Mouse (Mus musculus): Measurements from ENCODE around the gene Bcl10. TPM values are rescaled to one million over a fixed set of nuclear protein-coding genes. Genes with fewer than 3 reads are reported as not detected.

Gene Bcl10
- polyA plus RNA-seq, 1 experiment from 2014 or later, result 40.9 TPM

- Histone ChIP-seq H3K27me3 (no peaks in the 10 kb centered on the region), H3K4me3 (no peak overlapping the region), H3K4me2 (no peak overlapping the region), H3K9ac (no peak overlapping the region), H3K36me3 (no peaks in the 10 kb centered on the region), H3K27ac (no peak overlapping the region), H3K4me1 (replicated peaks) (no peaks in the 10 kb centered on the region), H3K9me3 (no peaks in the 10 kb centered on the region)
- no peak for ATAC-seq (ENCODE audit: low FRiP score)
- WGBS, result 93% methylated on average over 4 of the region's 4 CpGs
These were observed 5.8 kb upstream of the Bcl10 start for GRCm38 (mm10) chr3:145916826-145917225.

DNA sequence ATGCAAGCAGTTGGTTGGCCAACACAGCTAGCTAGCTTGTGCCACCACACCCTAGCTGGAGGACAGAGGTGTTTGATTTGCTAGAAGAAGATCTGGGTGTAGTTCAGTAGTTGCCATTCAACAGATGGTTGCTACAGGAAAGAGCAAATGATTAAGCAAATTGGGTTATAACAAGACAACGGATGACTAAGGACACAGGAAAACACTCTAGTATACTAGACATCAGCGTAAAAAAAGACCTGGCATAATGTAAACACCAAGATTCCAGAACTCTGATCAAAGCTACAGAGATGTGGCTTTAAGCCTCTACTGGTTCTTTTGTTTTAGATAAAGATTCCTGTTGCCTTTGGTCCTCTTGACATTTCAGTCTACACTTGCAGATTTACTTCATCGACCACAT, 367 bp downstream of the Bcl10 start:
- no peak overlapping the region for H3K27ac ChIP-seq
- no peak overlapping the region for H3K4me2 ChIP-seq
- ATAC-seq (ENCODE audit: low FRiP score), result no peak
- H3K4me3 ChIP-seq, result no peak overlapping the region
- 79% methylated on average over 3 of the region's 3 CpGs for WGBS
- H3K4me1 ChIP-seq (replicated peaks), result peaks cover 14% of the 10 kb centered on the region
- 0 out of 2 replicates have a peak, but pooled peaks cover 1% of the 10 kb centered on the region for H3K36me3 ChIP-seq
- no peak overlapping the region for H3K9ac ChIP-seq
- H3K9me3 ChIP-seq, result no peaks in the 10 kb centered on the region
- 0 out of 2 replicates have a peak, but pooled peaks cover 3% of the 10 kb centered on the region for H3K27me3 ChIP-seq

DNA sequence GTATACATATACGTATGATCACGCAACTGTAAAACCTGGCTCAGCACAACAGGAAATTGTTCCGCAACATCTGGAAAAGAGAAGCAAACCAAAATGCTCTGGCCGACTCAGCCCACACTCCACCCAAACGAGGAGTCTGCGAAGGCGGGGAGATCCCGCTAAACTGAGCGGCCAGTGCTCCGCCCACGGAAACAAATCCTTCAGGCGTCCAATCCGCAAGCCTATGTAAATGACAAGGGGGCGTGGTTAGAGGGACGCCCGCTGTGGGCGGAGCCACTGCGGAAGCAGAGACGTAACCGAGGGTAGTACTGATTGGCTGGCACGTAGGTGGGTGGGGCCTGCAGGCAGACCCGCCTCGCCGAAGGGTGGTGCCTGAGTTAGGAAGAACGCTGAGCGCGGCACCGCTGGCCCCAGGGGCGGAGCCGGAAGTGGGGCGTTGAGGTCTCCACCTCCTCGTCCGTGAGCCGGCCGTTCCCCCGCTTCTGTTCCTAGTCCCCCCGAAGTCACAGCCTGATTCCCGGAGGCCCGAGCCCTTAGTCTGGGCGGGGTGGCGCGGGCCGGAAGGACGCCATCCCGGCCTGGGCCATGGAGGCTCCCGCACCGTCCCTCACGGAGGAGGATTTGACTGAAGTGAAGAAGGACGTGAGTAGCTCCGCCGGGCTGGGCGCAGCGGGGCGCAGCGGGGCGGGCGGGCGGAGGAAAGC, 1.4 kb downstream of the Bcl10 start:
- ATAC-seq (ENCODE audit: low FRiP score), result peak; percentile 100
- WGBS, result under 1% methylated on average over 58 of the region's 58 CpGs
- H3K9me3 ChIP-seq, result no peaks in the 10 kb centered on the region
- H3K36me3 ChIP-seq, result 0 out of 2 replicates have a peak, but pooled peaks cover 3% of the 10 kb centered on the region
- H3K27me3 ChIP-seq, result 0 out of 2 replicates have a peak, but pooled peaks cover 3% of the 10 kb centered on the region
- peak overlapping the region; percentile 77 for H3K4me2 ChIP-seq
- H3K4me1 ChIP-seq (replicated peaks), result peaks cover 14% of the 10 kb centered on the region
- peak overlapping the region; percentile 90 for H3K27ac ChIP-seq
- H3K4me3 ChIP-seq, result peak overlapping the region; percentile 74
- H3K9ac ChIP-seq, result peak overlapping the region; percentile 92

GRCm38 (mm10) chr3:145924649-145925337, 2.2 kb downstream of the Bcl10 start:
- H3K27me3 ChIP-seq, result 0 out of 2 replicates have a peak, but pooled peaks cover 3% of the 10 kb centered on the region
- H3K36me3 ChIP-seq, result 0 out of 2 replicates have a peak, but pooled peaks cover 3% of the 10 kb centered on the region
- peak overlapping the region; percentile 77 for H3K4me2 ChIP-seq
- WGBS, result 5% methylated on average over 39 of the region's 39 CpGs
- no peaks in the 10 kb centered on the region for H3K9me3 ChIP-seq
- peak overlapping the region; percentile 92 for H3K9ac ChIP-seq
- H3K4me3 ChIP-seq, result peak overlapping the region; percentile 74
- ATAC-seq (ENCODE audit: low FRiP score), result no peak
- H3K27ac ChIP-seq, result peak overlapping the region; percentile 90
- peaks cover 14% of the 10 kb centered on the region for H3K4me1 ChIP-seq (replicated peaks)

DNA sequence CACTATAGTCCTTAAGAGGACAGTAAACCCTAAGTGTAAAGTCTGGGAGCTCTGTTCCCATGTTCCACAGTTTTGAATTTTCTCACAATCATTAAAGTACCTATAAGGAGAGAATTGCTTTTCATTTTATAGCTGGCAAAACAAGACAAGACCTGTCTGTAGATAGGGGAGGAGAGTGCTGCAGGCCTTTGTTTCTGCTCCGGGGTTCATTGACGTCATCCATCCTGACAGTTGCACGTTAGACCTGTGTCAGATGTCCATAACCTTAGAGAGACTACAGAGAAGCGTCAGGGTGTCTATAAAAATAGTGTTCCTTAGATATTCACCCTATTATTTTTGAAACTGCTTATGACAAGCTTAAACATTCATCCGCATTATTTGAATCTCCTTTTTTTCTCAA, 2.9 kb downstream of the Bcl10 start:
- Histone ChIP-seq H3K4me1 (replicated peaks) (peaks cover 14% of the 10 kb centered on the region), H3K36me3 (peaks cover 5% of the 10 kb centered on the region), H3K9ac (peak overlapping the region; percentile 92), H3K9me3 (no peaks in the 10 kb centered on the region), H3K4me3 (peak overlapping the region; percentile 74), H3K27me3 (0 out of 2 replicates have a peak, but pooled peaks cover 3% of the 10 kb centered on the region), H3K4me2 (peak overlapping the region; percentile 77), H3K27ac (no peak overlapping the region)
- ATAC-seq (ENCODE audit: low FRiP score), result no peak
- 69% methylated on average over 5 of the region's 5 CpGs for WGBS

DNA sequence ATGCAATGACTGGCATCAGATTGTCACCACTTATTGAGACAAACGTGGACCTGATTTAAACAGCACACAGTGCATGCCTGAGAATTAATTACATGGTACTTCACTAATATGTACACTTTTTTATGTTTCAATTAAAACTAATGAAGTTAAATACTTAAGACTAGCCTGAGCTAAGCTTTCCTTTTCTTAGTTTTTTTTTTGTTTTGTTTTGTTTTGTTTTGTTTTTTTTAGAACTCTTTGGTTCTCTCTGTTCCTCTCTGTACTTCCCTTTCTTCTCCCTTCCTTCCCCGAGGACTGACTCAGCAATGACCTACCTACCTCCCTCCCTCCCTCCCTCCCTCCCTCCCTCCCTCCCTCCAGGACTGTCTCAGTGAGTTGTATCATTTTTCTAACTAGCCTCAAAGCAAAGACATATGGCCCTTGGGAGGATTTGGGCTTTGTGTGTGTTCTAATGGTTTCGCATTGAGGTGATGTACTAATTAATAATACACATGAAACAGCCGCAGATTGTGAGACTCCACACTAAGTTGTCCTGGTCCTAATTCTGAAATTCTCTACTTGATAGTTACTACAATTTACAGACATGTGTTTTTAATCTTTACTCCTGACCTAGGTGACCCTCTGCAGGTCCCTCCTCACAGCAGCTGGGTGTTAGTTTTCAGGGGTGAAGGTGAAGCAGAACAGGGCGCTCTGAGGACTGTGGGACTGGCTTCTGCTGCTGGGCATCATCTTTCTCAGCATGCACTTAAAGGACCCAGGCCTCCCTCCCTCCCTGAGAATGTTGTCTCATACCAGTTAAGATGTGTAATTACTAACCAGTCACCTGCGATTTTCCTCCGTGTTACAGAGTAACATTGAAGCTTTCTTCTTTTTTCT, 7.2 kb downstream of the Bcl10 start:
- no peak overlapping the region for H3K4me3 ChIP-seq
- 72% methylated on average over 7 of the region's 7 CpGs for WGBS
- H3K9ac ChIP-seq, result no peak overlapping the region
- no peak overlapping the region for H3K27ac ChIP-seq
- H3K9me3 ChIP-seq, result no peaks in the 10 kb centered on the region
- no peak for ATAC-seq (ENCODE audit: low FRiP score)
- no peak overlapping the region for H3K4me2 ChIP-seq
- no peaks in the 10 kb centered on the region for H3K27me3 ChIP-seq
- peaks cover 14% of the 10 kb centered on the region for H3K4me1 ChIP-seq (replicated peaks)
- peaks cover 33% of the 10 kb centered on the region for H3K36me3 ChIP-seq

GRCm38 (mm10) chr3:145933845-145934244, 11.2 kb downstream of the Bcl10 start:
- H3K4me1 ChIP-seq (replicated peaks), result peaks cover 11% of the 10 kb centered on the region
- H3K9me3 ChIP-seq, result no peaks in the 10 kb centered on the region
- no peak overlapping the region for H3K4me3 ChIP-seq
- H3K27ac ChIP-seq, result no peak overlapping the region
- no peak overlapping the region for H3K4me2 ChIP-seq
- H3K27me3 ChIP-seq, result no peaks in the 10 kb centered on the region
- 88% methylated on average over 9 of the region's 9 CpGs for WGBS
- peaks cover 30% of the 10 kb centered on the region for H3K36me3 ChIP-seq
- H3K9ac ChIP-seq, result no peak overlapping the region
- ATAC-seq (ENCODE audit: low FRiP score), result no peak

DNA sequence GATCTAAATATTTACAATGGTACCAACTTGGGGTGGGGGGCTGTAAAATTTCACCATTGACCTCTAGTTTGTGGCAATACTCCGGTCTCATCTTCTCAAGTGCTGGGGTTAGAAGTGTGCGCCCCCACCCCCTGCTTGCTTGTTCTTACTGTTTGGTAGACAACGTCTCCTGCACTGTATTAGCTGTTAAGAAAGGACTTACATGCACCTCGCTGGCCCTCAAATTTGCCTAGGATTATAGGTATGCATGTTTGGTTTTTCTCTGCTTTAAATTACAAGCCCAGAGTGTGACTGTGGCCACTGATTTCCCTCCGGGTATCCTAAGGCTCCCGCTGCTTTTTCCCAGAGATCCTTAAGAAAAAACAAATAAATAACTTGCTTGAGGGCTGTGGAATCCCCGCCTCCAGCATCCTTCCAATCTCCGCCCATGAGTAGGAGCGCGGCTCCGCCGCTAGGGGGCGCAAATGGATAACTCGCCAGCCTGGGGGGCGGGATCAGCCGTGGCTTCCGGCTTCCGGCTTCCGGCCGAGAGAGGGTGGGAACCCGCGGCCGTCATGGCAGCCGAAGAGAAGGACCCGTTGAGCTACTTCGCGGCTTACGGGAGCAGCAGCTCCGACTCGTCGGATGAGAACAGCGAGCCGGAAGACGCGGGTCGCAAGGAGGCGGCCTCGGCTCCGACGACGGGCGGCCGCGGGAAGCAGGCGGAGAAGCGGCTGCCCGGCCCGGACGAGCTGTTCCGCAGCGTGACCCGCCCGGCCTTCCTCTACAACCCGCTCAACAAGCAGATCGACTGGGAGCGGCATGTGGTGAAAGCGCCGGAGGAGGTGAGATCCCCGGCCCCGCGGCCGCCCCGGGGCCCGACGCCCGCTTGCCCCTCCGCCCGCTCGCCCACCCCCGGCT, 15.2 kb downstream of the Bcl10 start, which contains the start of gene 2410004B18Rik:
2410004B18Rik (plus strand) TSS at position 510 of the 900 bp plus-strand sequence.
- Histone ChIP-seq H3K4me3 (peak within 1 kb of the TSS; percentile 99), H3K4me2 (peak within 1 kb of the TSS; percentile 84), H3K9me3 (no peaks in the 10 kb centered on the region), H3K27me3 (no peaks in the 10 kb centered on the region), H3K4me1 (replicated peaks) (peaks cover 39% of the 10 kb centered on the region), H3K27ac (peak within 1 kb of the TSS; percentile 84), H3K9ac (peak within 1 kb of the TSS; percentile 96), H3K36me3 (peaks cover 24% of the 10 kb centered on the region)
- peak; percentile 94 for ATAC-seq (ENCODE audit: low FRiP score)
- 1% methylated on average over 64 of the region's 70 CpGs for WGBS

- Histone ChIP-seq H3K27ac (peak overlapping the region; percentile 84), H3K4me3 (peak overlapping the region; percentile 99), H3K9ac (peak overlapping the region; percentile 96), H3K4me1 (replicated peaks) (peaks cover 39% of the 10 kb centered on the region), H3K4me2 (peak overlapping the region; percentile 84), H3K27me3 (no peaks in the 10 kb centered on the region), H3K9me3 (no peaks in the 10 kb centered on the region), H3K36me3 (peaks cover 18% of the 10 kb centered on the region)
- WGBS, result 18% methylated on average over 48 of the region's 50 CpGs
- ATAC-seq (ENCODE audit: low FRiP score), result peak; percentile 47
These were observed 16.1 kb downstream of the Bcl10 start for GRCm38 (mm10) chr3:145938405-145939349.

DNA sequence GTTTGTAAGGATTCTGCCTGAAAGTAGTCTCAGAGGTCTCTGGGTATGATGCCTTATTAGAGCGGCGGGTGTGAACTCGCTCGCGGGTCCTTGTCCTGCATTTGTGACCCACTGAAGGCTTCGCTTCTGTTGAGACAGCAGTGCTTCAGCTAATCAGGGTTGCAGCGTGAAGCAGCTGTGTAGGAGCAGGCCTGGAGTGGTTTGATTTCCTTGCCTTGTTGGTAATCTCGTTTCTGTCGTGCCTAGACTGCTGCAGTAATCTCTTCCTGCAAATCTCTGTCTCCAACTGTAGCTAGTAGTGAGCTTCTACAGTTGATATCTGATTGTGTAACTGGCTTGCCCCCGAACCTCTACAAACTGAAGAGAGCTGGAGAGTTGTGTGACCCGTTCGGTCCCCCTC, 16.8 kb downstream of the Bcl10 start:
- no peak for ATAC-seq (ENCODE audit: low FRiP score)
- WGBS, result 86% methylated on average over 12 of the region's 12 CpGs
- Histone ChIP-seq H3K27ac (no peak overlapping the region), H3K9ac (peak overlapping the region; percentile 96; the same call in 1 of the 2 replicates), H3K9me3 (no peaks in the 10 kb centered on the region), H3K4me2 (peak overlapping the region; percentile 84), H3K4me3 (peak overlapping the region; percentile 99), H3K4me1 (replicated peaks) (peaks cover 39% of the 10 kb centered on the region), H3K36me3 (peaks cover 22% of the 10 kb centered on the region), H3K27me3 (no peaks in the 10 kb centered on the region)
